Mouse (Mus musculus) stomach, embryonic 15.5 days (tissue): ENCODE results near the gene Gstm2. TPM values are rescaled to one million over a fixed set of nuclear protein-coding genes. Genes with fewer than 3 reads are reported as not detected.
A peak's percentile ranks its signal among the peaks of the same experiment; 100 is the strongest.
"Not testable (repeated sequence)": the region's sequence is repeated elsewhere in the genome, so short reads cannot be mapped to it uniquely, and the experiment has no call there.

Source experiments
- ATAC-seq: fragments of 200-750 bp; cut with Nextera tagmentation; 2 replicates; pipeline ENCODE4 v1.8.0; 2017; ENCODE audit warnings: low read depth, moderate number of reproducible peaks, moderate TSS enrichment; ENCODE audit not compliant: insufficient read depth, low FRiP score
- H3K27ac ChIP-seq: fragments of 300-500 bp; sonication (generic); 2 replicates; pipeline ENCODE4 v1.5.1; 2015; ENCODE audit warnings: mild to moderate bottlenecking, inconsistent platforms
- H3K27me3 ChIP-seq: fragments of 300-500 bp; sonication (generic); replicated peaks from 2 replicates; pipeline ENCODE4 v1.6.1; 2015; ENCODE audit warnings: inconsistent platforms
- H3K36me3 ChIP-seq: fragments of 300-500 bp; sonication (generic); 2 replicates; pipeline ENCODE4 v1.6.1; 2015; ENCODE audit warnings: inconsistent platforms
- H3K4me1 ChIP-seq: fragments of 300-500 bp; sonication (generic); 2 replicates; pipeline ENCODE4 v1.6.1; 2015; ENCODE audit warnings: inconsistent platforms
- H3K4me2 ChIP-seq: fragments of 300-500 bp; sonication (generic); 2 replicates; pipeline ENCODE4 v1.6.1; 2015; ENCODE audit warnings: mild to moderate bottlenecking, inconsistent platforms
- H3K4me3 ChIP-seq: fragments of 300-500 bp; sonication (generic); replicated peaks from 2 replicates; pipeline ENCODE4 v1.5.1; 2015; ENCODE audit warnings: inconsistent platforms
- H3K9ac ChIP-seq: fragments of 300-500 bp; sonication (generic); 2 replicates; pipeline ENCODE4 v1.6.1; 2015; ENCODE audit warnings: inconsistent platforms
- H3K9me3 ChIP-seq: fragments of 300-500 bp; sonication (generic); 2 replicates; pipeline ENCODE4 v1.6.1; 2016; ENCODE audit warnings: inconsistent platforms
- WGBS: fragments of 180-500 bp; shearing (Covaris S2); methylation state at CpG from one replicate; pipeline ENCODE4 v1.1.7; 2015; 5-methylcytosine and 5-hydroxymethylcytosine counted together
- polyA plus RNA-seq: library from polyadenylated mRNA; unstranded; fragments of >200 nt; fragmentation: Nextera tagmentation; extraction: Ambion mirVana; gene quantifications from 2 replicates; pipeline ENCODE4 v1.2.1, GENCODE M21; 2015

Gene Gstm2
- polyA plus RNA-seq = 173 and 200 TPM in 2 replicates

DNA sequence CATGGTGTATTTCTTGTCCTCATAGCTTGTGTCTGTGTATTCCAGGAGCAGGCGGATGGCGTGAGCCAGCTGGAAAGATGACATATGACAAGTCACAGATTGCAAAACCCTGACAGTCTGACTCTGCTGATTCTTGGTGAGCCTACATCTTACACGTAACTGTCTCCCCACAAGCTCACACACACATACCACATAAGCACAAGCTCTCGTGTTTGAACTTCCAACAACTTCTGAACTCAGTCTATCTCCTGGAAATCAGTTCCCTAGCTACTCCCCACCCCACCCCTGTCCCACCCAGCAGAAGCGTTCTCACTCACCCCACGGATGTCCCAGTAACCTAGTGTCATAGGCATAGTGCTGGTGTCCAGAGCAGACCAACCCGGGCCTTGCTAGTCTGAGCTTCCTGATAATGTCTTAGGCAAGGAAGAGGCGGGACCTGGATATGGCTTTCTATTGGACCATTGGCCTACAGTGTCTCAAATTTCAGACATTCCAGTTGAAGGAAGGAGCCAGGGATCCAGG lies at the start of gene Gstm2:
Gene Gstm2 (minus strand): TSS at position 413 of the 522 bp plus-strand sequence.
- Histone ChIP-seq H3K4me2 (peak within 1 kb of the TSS; percentile 47), H3K4me3 (peak within 1 kb of the TSS; percentile 31), H3K4me1 (peaks cover 17% of the 10 kb centered on the region), H3K9me3 (no peaks in the 10 kb centered on the region), H3K27me3 (no peaks in the 10 kb centered on the region), H3K9ac (peak within 1 kb of the TSS; percentile 19; the same call in 1 of the 2 replicates), H3K36me3 (no peaks in the 10 kb centered on the region), H3K27ac (peak within 1 kb of the TSS; percentile 69)
- ATAC-seq = peak; percentile 89
- 20% methylated on average over 8 of the region's 8 CpGs for WGBS

DNA sequence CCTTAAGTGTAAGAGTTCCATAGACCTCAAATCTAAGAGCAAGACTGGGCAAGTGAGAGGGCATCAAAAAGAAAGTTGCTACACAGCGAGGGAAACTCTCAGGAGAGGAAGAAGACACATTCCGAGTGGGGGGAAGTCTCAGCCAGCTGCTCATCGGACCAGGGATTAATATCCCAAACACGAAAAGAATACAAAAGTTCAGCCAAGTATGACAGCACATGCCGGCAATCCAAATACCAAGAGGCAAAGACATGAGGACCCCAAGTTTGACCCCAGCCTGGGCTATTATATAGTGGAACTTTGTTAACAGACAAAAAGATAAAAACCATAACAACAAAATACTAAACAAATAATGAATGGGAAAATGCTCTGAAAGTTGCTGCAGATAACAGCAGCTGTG lies 46.9 kb upstream of the Gstm2 start:
- H3K27ac ChIP-seq = no peak overlapping the region
- no peaks in the 10 kb centered on the region for H3K36me3 ChIP-seq
- no peaks in the 10 kb centered on the region for H3K4me1 ChIP-seq
- 50% methylated on average over 5 of the region's 5 CpGs for WGBS
- no peaks in the 10 kb centered on the region for H3K9me3 ChIP-seq
- ATAC-seq = no peak
- no peak overlapping the region for H3K4me2 ChIP-seq
- no peak overlapping the region for H3K4me3 ChIP-seq
- H3K27me3 ChIP-seq = no peaks in the 10 kb centered on the region
- H3K9ac ChIP-seq = no peak overlapping the region

GRCm38 (mm10) chr3:108032113-108032512 lies 45.9 kb upstream of the Gstm2 start:
- H3K9me3 ChIP-seq = no peaks in the 10 kb centered on the region
- ATAC-seq = no peak
- H3K9ac ChIP-seq = no peak overlapping the region
- no peak overlapping the region for H3K27ac ChIP-seq
- no peaks in the 10 kb centered on the region for H3K36me3 ChIP-seq
- no peak overlapping the region for H3K4me2 ChIP-seq
- no peaks in the 10 kb centered on the region for H3K4me1 ChIP-seq
- no peaks in the 10 kb centered on the region for H3K27me3 ChIP-seq
- H3K4me3 ChIP-seq = no peak overlapping the region

DNA sequence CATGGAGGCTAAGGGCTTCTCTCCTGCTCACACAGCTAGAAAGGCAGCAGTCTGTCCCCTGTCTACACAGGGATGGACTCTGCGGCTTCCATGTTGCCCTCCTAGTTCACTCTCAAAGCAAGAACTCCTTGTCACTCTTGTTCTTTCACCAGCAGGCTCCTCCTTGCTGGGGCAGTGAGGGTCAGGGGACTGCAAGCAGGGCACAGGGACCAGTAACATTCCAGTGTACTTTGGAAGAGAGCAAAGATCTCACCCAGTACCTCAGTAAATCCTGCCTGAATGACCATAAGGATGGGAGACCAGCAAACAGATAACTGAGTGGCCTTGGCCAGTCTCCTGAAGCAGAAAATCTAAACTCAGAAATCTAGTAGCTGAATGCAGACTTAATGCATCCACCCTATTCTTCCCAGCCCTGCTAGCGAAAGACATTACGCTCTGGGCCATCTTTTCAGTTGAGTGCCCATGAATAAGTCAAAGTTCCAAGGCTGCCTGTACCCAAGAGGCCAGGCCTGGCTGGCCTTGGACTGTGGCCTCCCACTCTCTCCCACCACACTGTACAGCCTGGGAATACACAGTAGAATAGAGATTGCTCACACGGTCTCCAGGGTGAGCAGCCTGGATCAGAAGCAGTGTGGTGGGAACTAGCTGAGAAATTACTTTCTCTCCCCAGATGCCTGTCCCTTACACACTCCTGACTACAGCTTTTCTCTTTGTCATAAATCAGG lies 42.5 kb upstream of the Gstm2 start:
- 84% methylated on average over 4 of the region's 4 CpGs for WGBS
- ATAC-seq = no peak
- no peaks in the 10 kb centered on the region for H3K9me3 ChIP-seq
- H3K27ac ChIP-seq = no peak overlapping the region
- H3K4me1 ChIP-seq = no peaks in the 10 kb centered on the region
- H3K9ac ChIP-seq = no peak overlapping the region
- no peak overlapping the region for H3K4me3 ChIP-seq
- no peaks in the 10 kb centered on the region for H3K27me3 ChIP-seq
- no peak overlapping the region for H3K4me2 ChIP-seq
- H3K36me3 ChIP-seq = no peaks in the 10 kb centered on the region

- no peak overlapping the region for H3K9ac ChIP-seq
- no peak overlapping the region for H3K4me2 ChIP-seq
- H3K27me3 ChIP-seq = no peaks in the 10 kb centered on the region
- H3K4me3 ChIP-seq = no peak overlapping the region
- WGBS = 58% methylated on average over 1 of the region's 1 CpGs
- no peaks in the 10 kb centered on the region for H3K36me3 ChIP-seq
- no peaks in the 10 kb centered on the region for H3K4me1 ChIP-seq
- peak overlapping the region; percentile 77 for H3K27ac ChIP-seq
- no peaks in the 10 kb centered on the region for H3K9me3 ChIP-seq
- peak; percentile 36; the same call in 1 of the 2 replicates for ATAC-seq
Observed at GRCm38 (mm10) chr3:108026597-108026996, 40.3 kb upstream of the Gstm2 start.

DNA sequence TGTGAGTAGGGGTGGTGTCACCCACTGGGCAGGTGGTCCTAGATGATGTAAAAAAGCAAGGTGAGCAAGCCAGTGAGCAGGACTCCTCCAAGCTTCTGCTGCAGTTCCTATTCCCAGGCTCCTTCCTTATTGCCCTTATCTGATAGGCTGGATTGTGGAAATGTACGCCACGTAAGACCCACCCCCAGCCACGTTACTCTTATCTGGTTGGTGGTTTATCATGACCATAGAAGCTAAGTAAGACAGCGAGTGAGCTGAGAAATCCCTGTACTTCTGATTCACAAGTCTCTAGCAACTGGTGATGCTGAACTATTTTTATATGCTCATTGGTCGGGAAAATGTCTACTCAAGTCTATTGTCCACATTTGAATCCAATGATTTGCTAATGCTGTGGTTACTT lies 39.8 kb upstream of the Gstm2 start:
- peak; percentile 41; the same call in 1 of the 2 replicates for ATAC-seq
- H3K27ac ChIP-seq = peak overlapping the region; percentile 77
- no peaks in the 10 kb centered on the region for H3K36me3 ChIP-seq
- no peaks in the 10 kb centered on the region for H3K27me3 ChIP-seq
- H3K4me3 ChIP-seq = no peak overlapping the region
- WGBS = 67% methylated on average over 5 of the region's 5 CpGs
- H3K4me1 ChIP-seq = no peaks in the 10 kb centered on the region
- no peak overlapping the region for H3K4me2 ChIP-seq
- no peaks in the 10 kb centered on the region for H3K9me3 ChIP-seq
- H3K9ac ChIP-seq = no peak overlapping the region

- no peak overlapping the region for H3K4me3 ChIP-seq
- no peaks in the 10 kb centered on the region for H3K9me3 ChIP-seq
- H3K9ac ChIP-seq = no peak overlapping the region
- ATAC-seq = peak; percentile 71; the same call in 1 of the 2 replicates
- WGBS = 37% methylated on average over 4 of the region's 4 CpGs
- H3K4me1 ChIP-seq = no peaks in the 10 kb centered on the region
- peak overlapping the region; percentile 77 for H3K27ac ChIP-seq
- H3K27me3 ChIP-seq = no peaks in the 10 kb centered on the region
- H3K36me3 ChIP-seq = no peaks in the 10 kb centered on the region
- no peak overlapping the region for H3K4me2 ChIP-seq
Observed at GRCm38 (mm10) chr3:108025318-108025717, 39.1 kb upstream of the Gstm2 start.

GRCm38 (mm10) chr3:108022650-108023049 lies 36.4 kb upstream of the Gstm2 start:
- ATAC-seq = no peak
- no peak overlapping the region for H3K4me2 ChIP-seq
- peaks cover 8% of the 10 kb centered on the region; the same call in 1 of the 2 replicates for H3K4me1 ChIP-seq
- no peaks in the 10 kb centered on the region for H3K27me3 ChIP-seq
- H3K9ac ChIP-seq = no peak overlapping the region
- no peaks in the 10 kb centered on the region for H3K9me3 ChIP-seq
- H3K4me3 ChIP-seq = no peak overlapping the region
- no peak overlapping the region for H3K27ac ChIP-seq
- 50% methylated on average over 6 of the region's 6 CpGs for WGBS
- H3K36me3 ChIP-seq = no peaks in the 10 kb centered on the region

GRCm38 (mm10) chr3:108020351-108021022 lies 34.2 kb upstream of the Gstm2 start:
- H3K27ac ChIP-seq, H3K9ac ChIP-seq, H3K4me2 ChIP-seq, ATAC-seq, H3K36me3 ChIP-seq, H3K4me3 ChIP-seq, H3K9me3 ChIP-seq, H3K27me3 ChIP-seq: not testable (repeated sequence)
- H3K4me1 ChIP-seq = peaks cover 12% of the 10 kb centered on the region; the same call in 1 of the 2 replicates
- 67% methylated on average over 11 of the region's 11 CpGs for WGBS

GRCm38 (mm10) chr3:108019226-108019625 lies 33.0 kb upstream of the Gstm2 start:
- H3K4me1 ChIP-seq = peaks cover 12% of the 10 kb centered on the region; the same call in 1 of the 2 replicates
- not testable (repeated sequence) for H3K9ac ChIP-seq, H3K4me3 ChIP-seq, H3K36me3 ChIP-seq, H3K4me2 ChIP-seq, ATAC-seq, H3K27ac ChIP-seq, H3K27me3 ChIP-seq, H3K9me3 ChIP-seq
- 81% methylated on average over 3 of the region's 3 CpGs for WGBS

DNA sequence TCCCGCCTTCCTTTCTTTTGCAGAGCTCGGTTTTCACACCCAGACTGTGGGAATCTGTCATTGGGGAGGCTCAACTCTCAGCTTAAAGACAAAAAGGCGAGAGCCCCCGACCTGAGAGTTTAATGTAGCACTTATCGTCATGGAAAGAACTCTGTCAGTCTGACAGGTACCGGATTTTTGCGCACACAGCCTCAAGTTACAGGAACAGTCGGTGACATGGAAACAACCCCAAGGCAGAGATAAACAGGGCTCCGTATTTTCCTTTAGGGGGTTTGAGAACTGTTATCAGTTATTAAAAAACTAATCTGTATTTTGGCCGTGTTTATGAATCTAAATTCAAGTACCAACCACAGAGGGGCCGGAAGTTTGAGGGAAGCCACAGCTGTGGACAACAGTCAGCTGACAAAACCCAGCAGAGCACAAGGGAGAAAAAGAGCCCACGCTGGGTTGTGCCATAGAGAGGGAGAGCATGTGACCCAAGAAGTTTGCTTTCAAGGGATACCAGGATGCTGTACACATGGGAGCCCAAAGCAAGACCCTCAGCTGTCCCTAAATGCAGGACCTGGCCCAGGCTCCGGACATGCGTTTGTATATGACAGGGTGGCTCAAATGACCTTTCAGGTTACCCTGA lies 32.1 kb upstream of the Gstm2 start:
- Histone ChIP-seq H3K4me2 (peak overlapping the region; percentile 79), H3K27me3 (no peaks in the 10 kb centered on the region), H3K4me3 (peak overlapping the region; percentile 45), H3K9me3 (no peaks in the 10 kb centered on the region), H3K27ac (peak overlapping the region; percentile 96), H3K36me3 (no peaks in the 10 kb centered on the region), H3K4me1 (peaks cover 16% of the 10 kb centered on the region; the same call in 1 of the 2 replicates), H3K9ac (peak overlapping the region; percentile 34; the same call in 1 of the 2 replicates)
- 17% methylated on average over 14 of the region's 14 CpGs for WGBS
- no peak for ATAC-seq
